Mouse (Mus musculus) c-Kit-positive CD71-positive TER-119-positive erythroid progenitor cells, embryonic 14.5 days (primary cell): ENCODE measurements around the gene Olfr960.

Source experiments
- DNase-seq: peaks from one replicate; pipeline ENCODE4 v3.0.0-alpha.2; 2013; ENCODE audit warnings: low spot score

Gene Olfr960

GRCm38 (mm10) chr9:39621073-39621472 is at the start of gene Olfr960:
Gene Olfr960, plus strand, starts transcription at chr9:39621373.
- no peak for DNase-seq

GRCm38 (mm10) chr9:39575469-39575868 is 45.7 kb upstream of the Olfr960 start, which contains the start of gene Olfr959:
Gene Olfr959, minus strand, starts transcription at chr9:39575569.
- DNase-seq, result no peak

- DNase-seq, result no peak
Observed at GRCm38 (mm10) chr9:39577050-39577449, 44.1 kb upstream of the Olfr960 start.

GRCm38 (mm10) chr9:39602536-39603332 is 18.4 kb upstream of the Olfr960 start:
- no peak for DNase-seq

- no peak for DNase-seq
Observed at GRCm38 (mm10) chr9:39603333-39603845, 17.8 kb upstream of the Olfr960 start.

- DNase-seq, result no peak
Observed at GRCm38 (mm10) chr9:39603999-39604453, 17.1 kb upstream of the Olfr960 start, which contains the start of gene AW551984. Gene AW551984, minus strand, starts transcription at chr9:39604403.

- DNase-seq, result no peak
Observed at GRCm38 (mm10) chr9:39608497-39608896, 12.7 kb upstream of the Olfr960 start.

- no peak for DNase-seq
Observed at GRCm38 (mm10) chr9:39610355-39610754, 10.8 kb upstream of the Olfr960 start, which contains the start of gene Olfr148. Gene Olfr148, plus strand, starts transcription at chr9:39610655.

- DNase-seq, result no peak
Observed at GRCm38 (mm10) chr9:39611953-39612352, 9.2 kb upstream of the Olfr960 start.

GRCm38 (mm10) chr9:39623783-39624182 is 2.6 kb downstream of the Olfr960 start:
- no peak for DNase-seq

- DNase-seq, result no peak
Observed at GRCm38 (mm10) chr9:39624711-39625110, 3.5 kb downstream of the Olfr960 start.

GRCm38 (mm10) chr9:39629069-39629468 is 7.9 kb downstream of the Olfr960 start:
- no peak for DNase-seq

- no peak for DNase-seq
Observed at GRCm38 (mm10) chr9:39633913-39634594, 12.9 kb downstream of the Olfr960 start.

GRCm38 (mm10) chr9:39644785-39645184 is 23.6 kb downstream of the Olfr960 start, which contains the start of gene Olfr961:
Gene Olfr961, plus strand, starts transcription at chr9:39645085.
- no peak for DNase-seq

GRCm38 (mm10) chr9:39647382-39647781 is 26.2 kb downstream of the Olfr960 start:
- DNase-seq, result no peak

- no peak for DNase-seq
Observed at GRCm38 (mm10) chr9:39654756-39655396, 33.7 kb downstream of the Olfr960 start.

GRCm38 (mm10) chr9:39666905-39667304 is 45.7 kb downstream of the Olfr960 start, which contains the start of gene Olfr963:
Gene Olfr963, plus strand, starts transcription at chr9:39667205.
- DNase-seq, result no peak

GRCm38 (mm10) chr9:39669723-39670122 is 48.5 kb downstream of the Olfr960 start:
- no peak for DNase-seq
